Mouse (Mus musculus) skeletal muscle tissue, adult 2 months (tissue): ENCODE measurements at regions not wholly inside any gene's neighbourhood (a gene's known extent, or its start where the extent isn't known, plus 50 kb on each side); places are given as distances from the start of the nearest gene placed in this dataset.

Experiments
- DNase-seq: peaks from one replicate; pipeline ENCODE4 v3.0.0-alpha.2; 2012; ENCODE audit warnings: low read depth, low spot score

GRCm38 (mm10) chr14:58691129-58691828, 451.4 kb downstream of the 1700129C05Rik start:
- DNase-seq, result no peak

GRCm38 (mm10) chr14:58687814-58688213, 454.9 kb downstream of the 1700129C05Rik start:
- no peak for DNase-seq

GRCm38 (mm10) chr14:58678781-58679180, 463.9 kb downstream of the 1700129C05Rik start:
- no peak for DNase-seq

GRCm38 (mm10) chr14:58678126-58678656, 464.5 kb downstream of the 1700129C05Rik start:
- no peak for DNase-seq

- DNase-seq, result no peak
These were observed 467.5 kb downstream of the 1700129C05Rik start for GRCm38 (mm10) chr14:58675146-58675545.

GRCm38 (mm10) chr14:58663946-58664345, 478.7 kb downstream of the 1700129C05Rik start:
- no peak for DNase-seq

GRCm38 (mm10) chr14:58662601-58663000, 480.1 kb downstream of the 1700129C05Rik start:
- no peak for DNase-seq

- DNase-seq, result no peak
These were observed 481.3 kb downstream of the 1700129C05Rik start for GRCm38 (mm10) chr14:58661416-58661815.

GRCm38 (mm10) chr14:58657263-58657662, 485.4 kb downstream of the 1700129C05Rik start:
- no peak for DNase-seq

- DNase-seq, result no peak
These were observed 485.8 kb downstream of the 1700129C05Rik start for GRCm38 (mm10) chr14:58656935-58657238.

GRCm38 (mm10) chr14:58656212-58656934, 486.3 kb downstream of the 1700129C05Rik start:
- no peak for DNase-seq

- DNase-seq, result no peak
These were observed 489.7 kb downstream of the 1700129C05Rik start for GRCm38 (mm10) chr14:58653026-58653425.

- no peak for DNase-seq
These were observed 490.7 kb downstream of the 1700129C05Rik start for GRCm38 (mm10) chr14:58652004-58652403.

GRCm38 (mm10) chr14:58651210-58651609, 491.5 kb downstream of the 1700129C05Rik start:
- no peak for DNase-seq

GRCm38 (mm10) chr14:58638337-58638696, 504.4 kb downstream of the 1700129C05Rik start:
- no peak for DNase-seq

GRCm38 (mm10) chr14:58637405-58638336, 505.0 kb downstream of the 1700129C05Rik start:
- no peak for DNase-seq

- no peak for DNase-seq
These were observed 511.5 kb downstream of the 1700129C05Rik start for GRCm38 (mm10) chr14:58631221-58631620.

- no peak for DNase-seq
These were observed 514.4 kb downstream of the 1700129C05Rik start for GRCm38 (mm10) chr14:58628266-58628665.

- DNase-seq, result no peak
These were observed 516.0 kb downstream of the 1700129C05Rik start for GRCm38 (mm10) chr14:58626506-58627256.

GRCm38 (mm10) chr14:58620186-58620585, 522.5 kb downstream of the 1700129C05Rik start:
- DNase-seq, result no peak

- DNase-seq, result no peak
These were observed 525.0 kb downstream of the 1700129C05Rik start for GRCm38 (mm10) chr14:58617656-58618055.
